Mouse (Mus musculus): ENCODE data around the gene Ntn1. TPM values are rescaled to one million over a fixed set of nuclear protein-coding genes. Genes with fewer than 3 reads are reported as not detected.
A peak's percentile ranks its signal among the peaks of the same experiment; 100 is the strongest.

Ntn1 gene
- 10 to 100 TPM; 72.7 to 76.0 TPM for total RNA-seq (2021)
- long read RNA-seq, experiment 1, full-length matches to known transcripts: 2 of 19 reads
- long read RNA-seq, experiment 1, partial matches to known transcripts: 1 of 19 reads
- long read RNA-seq, experiment 1, other reads (novel, unspliced or antisense): 16 of 19 reads
- long read RNA-seq, experiment 2, partial matches to known transcripts: 1 of 9 reads
- long read RNA-seq, experiment 2, other reads (novel, unspliced or antisense): 8 of 9 reads

DNA sequence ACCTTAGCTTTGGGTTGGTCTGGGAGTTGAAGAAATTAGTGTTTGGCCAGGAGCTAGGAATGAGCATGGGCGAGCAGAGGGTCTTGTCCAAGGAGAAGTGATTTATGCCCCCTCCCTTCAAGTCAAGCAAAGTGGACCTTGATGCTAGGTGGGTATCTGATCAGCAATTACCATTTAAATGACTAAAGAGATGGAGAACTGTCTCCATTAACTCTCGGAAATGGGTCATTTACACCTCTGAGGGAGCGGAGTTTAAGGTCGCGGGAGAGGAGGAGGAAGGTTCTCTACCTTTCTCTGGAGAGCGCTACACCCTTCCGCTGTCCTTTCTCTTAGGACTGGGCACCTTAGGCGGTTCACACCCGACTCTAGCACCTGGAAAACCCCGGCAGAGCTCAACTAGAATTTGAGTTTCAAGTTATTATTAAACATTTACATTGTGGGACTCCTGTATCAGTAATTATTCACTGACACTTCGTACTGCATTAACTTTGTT, at the start of gene Ntn1:
Ntn1 (minus strand) TSS at position 97 of the 493 bp plus-strand sequence.
- no peak for DNase-seq

DNA sequence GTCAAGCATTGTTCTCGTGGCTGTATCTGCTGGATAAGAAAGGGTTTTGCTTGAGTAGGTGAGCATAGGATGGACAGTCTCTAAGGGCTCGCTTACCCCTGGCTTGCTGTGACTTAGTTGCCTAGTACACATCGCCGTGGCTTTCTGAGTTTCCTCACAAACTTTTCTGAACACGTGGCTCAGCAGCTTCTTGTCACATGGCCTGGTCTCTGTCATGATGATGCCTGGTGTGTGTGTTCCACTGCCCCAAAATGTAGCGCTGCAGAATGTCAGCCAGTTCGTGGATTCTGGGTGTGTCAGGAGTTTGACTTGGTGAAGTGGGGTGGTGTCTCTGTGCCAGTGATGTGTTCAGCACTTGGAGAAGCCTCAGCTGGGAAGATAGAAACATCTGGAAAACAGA, 47.7 kb upstream of the Ntn1 start:
- no peak for DNase-seq

- no peak for DNase-seq
Observed at GRCm38 (mm10) chr11:68447242-68447641, 46.6 kb upstream of the Ntn1 start.

DNA sequence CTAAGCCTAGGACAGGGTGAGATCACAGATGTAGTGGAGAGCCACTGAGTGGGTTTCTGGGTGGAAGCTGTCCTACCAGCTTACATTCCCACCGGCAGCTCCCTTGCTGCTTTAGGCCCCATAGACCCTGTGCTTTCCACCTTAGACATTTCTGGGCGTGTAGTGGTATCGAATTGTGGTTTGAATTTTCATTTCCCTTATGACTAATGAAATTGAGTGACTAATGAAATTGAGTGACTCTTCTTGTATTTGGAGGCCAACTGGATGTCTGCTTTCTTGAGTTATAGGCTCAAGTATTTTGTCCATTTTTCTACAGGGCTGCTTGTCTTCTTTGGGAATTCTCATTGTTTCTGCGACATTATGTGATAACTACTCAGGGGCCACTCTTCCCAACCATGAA, 45.9 kb upstream of the Ntn1 start:
- no peak for DNase-seq

DNA sequence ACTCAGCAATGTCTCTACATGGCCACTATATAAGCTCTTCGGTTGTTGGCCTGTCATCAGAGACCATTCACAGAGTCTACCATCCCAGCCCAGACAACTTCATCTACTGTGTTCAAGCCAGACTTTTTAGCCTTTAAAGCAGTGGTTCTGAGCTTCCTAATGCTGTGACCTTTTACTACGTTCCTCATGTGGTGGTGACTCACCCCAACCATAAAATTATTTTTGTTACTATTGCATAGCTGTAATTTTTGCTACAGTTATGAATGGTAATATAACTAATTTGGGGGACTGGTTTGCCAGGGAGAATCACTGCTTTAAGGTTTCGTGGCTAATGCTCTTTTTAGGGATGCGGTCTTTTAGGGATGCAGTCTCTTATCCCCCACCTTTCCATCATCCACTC, 45.3 kb upstream of the Ntn1 start:
- no peak for DNase-seq

- DNase-seq: no peak
Observed at GRCm38 (mm10) chr11:68442983-68443638, 42.5 kb upstream of the Ntn1 start.

GRCm38 (mm10) chr11:68442346-68442745, 41.7 kb upstream of the Ntn1 start:
- DNase-seq: no peak

GRCm38 (mm10) chr11:68440965-68441364, 40.3 kb upstream of the Ntn1 start:
- no peak for DNase-seq

GRCm38 (mm10) chr11:68440100-68440499, 39.5 kb upstream of the Ntn1 start:
- no peak for DNase-seq

DNA sequence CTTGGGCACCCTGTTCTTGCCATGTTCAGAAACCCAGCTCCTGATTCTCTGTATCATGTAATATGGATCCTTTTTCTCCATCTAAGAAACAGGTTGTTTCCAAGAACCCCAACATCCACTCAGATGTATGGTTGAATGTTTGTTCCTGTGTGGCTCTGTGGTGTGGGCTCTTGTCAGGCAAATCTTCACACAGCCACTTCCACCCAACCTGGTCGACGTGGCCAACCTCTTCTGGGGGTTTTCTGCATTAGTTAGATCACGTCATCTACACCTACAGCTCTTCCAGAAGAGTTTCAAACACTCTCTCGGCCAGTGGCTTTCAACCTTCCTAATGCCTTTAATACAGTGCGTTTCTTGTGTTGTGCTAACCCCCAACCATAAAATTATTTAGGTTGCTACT, 35.8 kb upstream of the Ntn1 start:
- DNase-seq: no peak

DNA sequence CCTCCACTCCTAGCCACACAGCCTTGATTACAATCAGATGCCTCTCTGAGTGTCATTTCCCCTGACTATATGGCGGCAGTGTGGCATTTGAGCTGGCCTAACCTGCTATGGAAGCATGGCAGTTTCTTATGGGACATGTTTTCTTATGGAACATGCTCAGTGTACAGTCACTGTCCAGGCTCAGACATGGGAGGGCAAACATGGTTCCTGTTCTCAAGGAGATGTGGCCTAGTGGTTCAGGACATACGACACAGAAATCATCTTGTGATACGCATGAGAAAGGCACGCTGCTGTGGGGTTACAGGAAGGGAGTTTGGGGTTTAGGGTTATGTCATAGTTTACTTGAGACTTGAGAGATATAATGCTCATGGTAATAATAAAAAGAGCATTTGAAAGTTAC, 35.0 kb upstream of the Ntn1 start:
- DNase-seq: no peak

GRCm38 (mm10) chr11:68434697-68435096, 34.1 kb upstream of the Ntn1 start:
- DNase-seq: no peak

GRCm38 (mm10) chr11:68433534-68433933, 32.9 kb upstream of the Ntn1 start:
- no peak for DNase-seq

- no peak for DNase-seq
Observed at GRCm38 (mm10) chr11:68432361-68433021, 31.9 kb upstream of the Ntn1 start.

DNA sequence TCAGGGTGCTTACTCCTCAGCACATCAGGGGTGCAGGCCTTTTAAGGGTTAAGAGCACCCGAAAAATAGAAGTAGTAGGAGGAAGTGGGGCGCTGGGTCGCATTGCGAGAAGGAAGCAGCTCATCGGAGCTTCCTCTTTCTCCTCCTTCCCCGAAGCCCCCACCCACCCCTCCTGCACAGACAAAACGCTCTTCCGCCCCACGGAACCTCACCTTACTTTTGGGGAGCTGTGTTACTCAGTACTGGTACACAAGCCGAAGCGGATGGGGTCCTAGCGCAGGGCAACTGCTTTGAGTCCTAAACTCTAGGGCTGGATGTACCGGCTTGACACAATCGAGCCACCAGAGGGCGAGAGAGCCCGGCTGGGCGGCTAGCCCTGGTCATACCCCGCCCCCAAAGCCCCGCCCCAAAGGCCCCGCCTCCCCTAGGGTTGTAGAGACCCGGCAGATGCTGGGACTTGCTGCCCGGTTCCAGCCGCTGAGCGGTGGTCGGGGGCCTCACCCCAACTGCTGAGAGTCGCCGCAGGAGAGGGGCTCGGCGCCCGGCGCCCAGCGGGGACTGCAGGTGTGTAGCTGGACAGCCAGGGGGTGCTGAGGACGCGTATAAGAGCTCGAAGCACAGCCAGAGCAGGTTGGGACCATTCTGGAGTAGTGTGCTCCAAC, 31.2 kb upstream of the Ntn1 start, which contains the start of gene Pik3r5:
Pik3r5 (plus strand) TSS at position 423 of the 662 bp plus-strand sequence.
- peak; percentile 79 to 81 for DNase-seq

GRCm38 (mm10) chr11:68430662-68431061, 30.0 kb upstream of the Ntn1 start:
- DNase-seq: peak in 1 of 2 experiments; percentile 13

GRCm38 (mm10) chr11:68427083-68427570, 26.5 kb upstream of the Ntn1 start:
- no peak for DNase-seq

- DNase-seq: no peak
Observed at GRCm38 (mm10) chr11:68425492-68426315, 25.1 kb upstream of the Ntn1 start.

DNA sequence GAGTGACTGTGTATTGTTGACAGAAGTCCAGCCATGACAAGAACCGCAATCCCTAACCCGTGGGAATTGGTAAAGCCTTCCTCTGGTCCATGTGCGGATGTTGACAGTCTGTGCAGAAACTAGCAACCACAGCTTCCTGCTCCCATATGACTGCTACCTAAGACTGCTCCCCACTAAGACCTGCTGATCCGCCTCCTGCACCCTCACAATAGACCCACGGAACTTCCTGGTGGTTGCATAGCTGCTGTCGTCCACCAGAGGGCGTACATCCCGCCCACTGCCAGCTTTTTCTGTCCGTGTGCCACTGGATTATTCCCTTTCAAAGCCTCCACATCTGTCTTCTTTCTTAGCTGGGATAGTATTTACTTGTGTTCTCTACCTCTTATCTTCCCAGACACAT, 17.2 kb upstream of the Ntn1 start:
- DNase-seq: peak; percentile 43 to 59

DNA sequence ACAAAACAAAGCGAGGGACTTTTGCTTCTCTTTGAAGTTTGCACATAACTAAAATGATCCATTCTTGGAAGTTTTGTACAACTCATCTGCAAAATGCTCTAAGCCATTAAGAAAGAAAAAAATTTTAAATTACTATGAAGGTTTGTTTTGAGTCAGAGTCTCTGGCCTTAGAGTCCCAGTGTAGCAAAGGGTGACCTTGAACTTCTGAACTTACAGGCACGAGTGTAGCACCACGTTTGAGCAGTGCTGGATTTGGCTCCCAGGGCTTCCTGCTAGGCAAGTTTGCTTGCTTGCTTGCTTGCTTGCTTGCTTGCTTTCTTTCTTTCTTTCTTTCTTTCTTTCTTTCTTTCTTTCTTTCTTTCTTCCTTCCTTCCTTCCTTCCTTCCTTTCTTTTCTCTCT, 16.4 kb upstream of the Ntn1 start:
- no peak for DNase-seq

GRCm38 (mm10) chr11:68408127-68408526, 7.5 kb upstream of the Ntn1 start:
- peak; percentile 77 to 87 for DNase-seq

Measured in heart, adult 18-20 months (tissue).